Mouse (Mus musculus): ENCODE data around the gene Nrf1. TPM values are rescaled to one million over a fixed set of nuclear protein-coding genes. Genes with fewer than 3 reads are reported as not detected.
A peak's percentile ranks its signal among the peaks of the same experiment; 100 is the strongest.

The Nrf1 gene
- polyA plus RNA-seq, 1 experiment from 2014 or later: 77.3 TPM

GRCm38 (mm10) chr6:30180321-30180720, 132.5 kb downstream of the Nrf1 start:
- peaks cover 61% of the 10 kb centered on the region for H3K27me3 ChIP-seq (ENCODE audit: control insufficient read depth, insufficient read depth, low read length)
- H3K4me3 ChIP-seq (ENCODE audit: low read depth, low read length): no peak overlapping the region
- ATAC-seq (ENCODE audit: low FRiP score) (no peak), DNase-seq (ENCODE audit: low spot score, missing footprints) (no peak)
- no peaks in the 10 kb centered on the region; the same call in 1 of the 2 replicates for H3K9me3 ChIP-seq (ENCODE audit: control insufficient read depth, low read length)
- no peak overlapping the region for H3K27ac ChIP-seq (ENCODE audit: low read depth, low read length)
- H3K4me1 ChIP-seq (ENCODE audit: control insufficient read depth, insufficient read depth, low read length): peaks cover 8% of the 10 kb centered on the region
- no peaks in the 10 kb centered on the region for H3K36me3 ChIP-seq (ENCODE audit: control insufficient read depth, insufficient read depth, low read length)
- H3K9ac ChIP-seq (ENCODE audit: low read length): no peak overlapping the region
- WGBS: 22% methylated on average over 2 of the region's 2 CpGs
- no peak overlapping the region for H3K4me2 ChIP-seq

DNA sequence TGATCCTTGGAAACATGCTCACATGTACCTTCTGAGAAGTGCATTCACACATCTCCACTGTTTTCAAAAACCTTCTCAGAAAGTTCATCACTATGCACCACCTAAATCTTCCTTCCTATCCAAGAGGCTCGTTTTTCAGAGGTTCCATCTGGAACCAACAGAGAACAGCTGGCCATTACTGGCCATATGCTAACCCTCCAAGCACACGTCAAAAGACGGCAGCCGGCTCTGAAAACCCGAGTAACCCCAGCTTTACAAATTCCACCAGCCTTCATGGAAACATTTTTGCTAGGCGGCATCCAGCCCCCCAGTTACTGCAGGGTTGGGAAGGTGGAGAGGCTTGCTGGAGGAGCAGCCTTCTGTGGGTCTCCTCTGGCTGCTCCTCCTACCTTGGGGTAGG, 134.2 kb downstream of the Nrf1 start:
- H3K4me2 ChIP-seq: no peak overlapping the region
- DNase-seq (ENCODE audit: low spot score, missing footprints) (no peak), ATAC-seq (ENCODE audit: low FRiP score) (no peak)
- no peaks in the 10 kb centered on the region; the same call in 1 of the 2 replicates for H3K9me3 ChIP-seq (ENCODE audit: control insufficient read depth, low read length)
- H3K4me1 ChIP-seq (ENCODE audit: control insufficient read depth, insufficient read depth, low read length): 0 out of 2 replicates have a peak, but pooled peaks cover 2% of the 10 kb centered on the region
- 75% methylated on average over 6 of the region's 6 CpGs for WGBS
- no peak overlapping the region for H3K9ac ChIP-seq (ENCODE audit: low read length)
- peaks cover 44% of the 10 kb centered on the region for H3K27me3 ChIP-seq (ENCODE audit: control insufficient read depth, insufficient read depth, low read length)
- no peak overlapping the region for H3K4me3 ChIP-seq (ENCODE audit: low read depth, low read length)
- H3K27ac ChIP-seq (ENCODE audit: low read depth, low read length): no peak overlapping the region
- H3K36me3 ChIP-seq (ENCODE audit: control insufficient read depth, insufficient read depth, low read length): no peaks in the 10 kb centered on the region

GRCm38 (mm10) chr6:30183624-30184023, 135.8 kb downstream of the Nrf1 start:
- H3K27ac ChIP-seq (ENCODE audit: low read depth, low read length): no peak overlapping the region
- H3K4me3 ChIP-seq (ENCODE audit: low read depth, low read length): no peak overlapping the region
- 72% methylated on average over 4 of the region's 4 CpGs for WGBS
- H3K9ac ChIP-seq (ENCODE audit: low read length): no peak overlapping the region
- H3K4me2 ChIP-seq: no peak overlapping the region
- ATAC-seq (ENCODE audit: low FRiP score) (no peak), DNase-seq (ENCODE audit: low spot score, missing footprints) (no peak)
- H3K27me3 ChIP-seq (ENCODE audit: control insufficient read depth, insufficient read depth, low read length): peaks cover 29% of the 10 kb centered on the region
- H3K9me3 ChIP-seq (ENCODE audit: control insufficient read depth, low read length): no peaks in the 10 kb centered on the region; the same call in 1 of the 2 replicates
- no peaks in the 10 kb centered on the region for H3K36me3 ChIP-seq (ENCODE audit: control insufficient read depth, insufficient read depth, low read length)
- 0 out of 2 replicates have a peak, but pooled peaks cover 2% of the 10 kb centered on the region for H3K4me1 ChIP-seq (ENCODE audit: control insufficient read depth, insufficient read depth, low read length)

- no peak overlapping the region for H3K9ac ChIP-seq (ENCODE audit: low read length)
- H3K4me2 ChIP-seq: no peak overlapping the region
- DNase-seq (ENCODE audit: low spot score, missing footprints) (no peak), ATAC-seq (ENCODE audit: low FRiP score) (no peak)
- no peak overlapping the region for H3K4me3 ChIP-seq (ENCODE audit: low read depth, low read length)
- H3K9me3 ChIP-seq (ENCODE audit: control insufficient read depth, low read length): no peaks in the 10 kb centered on the region
- no peaks in the 10 kb centered on the region for H3K36me3 ChIP-seq (ENCODE audit: control insufficient read depth, insufficient read depth, low read length)
- 84% methylated on average over 11 of the region's 11 CpGs for WGBS
- no peaks in the 10 kb centered on the region for H3K27me3 ChIP-seq (ENCODE audit: control insufficient read depth, insufficient read depth, low read length)
- H3K4me1 ChIP-seq (ENCODE audit: control insufficient read depth, insufficient read depth, low read length): no peaks in the 10 kb centered on the region
- no peak overlapping the region for H3K27ac ChIP-seq (ENCODE audit: low read depth, low read length)
Observed at GRCm38 (mm10) chr6:30195656-30196055, 147.9 kb downstream of the Nrf1 start.

GRCm38 (mm10) chr6:30196143-30196542, 148.4 kb downstream of the Nrf1 start:
- Histone ChIP-seq H3K36me3 (ENCODE audit: control insufficient read depth, insufficient read depth, low read length) (no peaks in the 10 kb centered on the region), H3K9me3 (ENCODE audit: control insufficient read depth, low read length) (no peaks in the 10 kb centered on the region), H3K4me1 (ENCODE audit: control insufficient read depth, insufficient read depth, low read length) (no peaks in the 10 kb centered on the region), H3K4me2 (no peak overlapping the region), H3K9ac (ENCODE audit: low read length) (no peak overlapping the region), H3K4me3 (ENCODE audit: low read depth, low read length) (no peak overlapping the region), H3K27me3 (ENCODE audit: control insufficient read depth, insufficient read depth, low read length) (no peaks in the 10 kb centered on the region), H3K27ac (ENCODE audit: low read depth, low read length) (no peak overlapping the region)
- no peak for ATAC-seq (ENCODE audit: low FRiP score)
- 76% methylated on average over 8 of the region's 8 CpGs for WGBS
- no peak for DNase-seq (ENCODE audit: low spot score, missing footprints)

MicroRNA genes within 50 kb of the gene (microRNA counts, 519-probe panel; counts per million panel counts)
- microRNA mmu-miR-182 (3,218 counts per million, percentile 16 among the panel's probes with 10 or more counts), microRNA mmu-miR-183 (4,195 counts per million, percentile 35 among the panel's probes with 10 or more counts), microRNA mmu-miR-96 (5,172 counts per million, percentile 60 among the panel's probes with 10 or more counts)

Small RNA genes within 50 kb of the gene (microRNA-seq; reads per million reads assigned to microRNA genes)
- gene Mir182: 1,761 reads per million, percentile 84 among the genes with 10 or more reads in this experiment
- 2,416 reads per million, percentile 85 among the genes with 10 or more reads in this experiment for gene Mir183
- gene Mir96: 822 reads per million, percentile 77 among the genes with 10 or more reads in this experiment

Other genes starting within 250 kb of the Nrf1 start
- 0.62 and 0.83 TPM in 2 replicates for gene Strip2, start 131.0 kb upstream of the Nrf1 start, polyA plus RNA-seq (2014; fragmentation: Nextera tagmentation; extraction: Ambion mirVana)